In the genomic region with DNA sequence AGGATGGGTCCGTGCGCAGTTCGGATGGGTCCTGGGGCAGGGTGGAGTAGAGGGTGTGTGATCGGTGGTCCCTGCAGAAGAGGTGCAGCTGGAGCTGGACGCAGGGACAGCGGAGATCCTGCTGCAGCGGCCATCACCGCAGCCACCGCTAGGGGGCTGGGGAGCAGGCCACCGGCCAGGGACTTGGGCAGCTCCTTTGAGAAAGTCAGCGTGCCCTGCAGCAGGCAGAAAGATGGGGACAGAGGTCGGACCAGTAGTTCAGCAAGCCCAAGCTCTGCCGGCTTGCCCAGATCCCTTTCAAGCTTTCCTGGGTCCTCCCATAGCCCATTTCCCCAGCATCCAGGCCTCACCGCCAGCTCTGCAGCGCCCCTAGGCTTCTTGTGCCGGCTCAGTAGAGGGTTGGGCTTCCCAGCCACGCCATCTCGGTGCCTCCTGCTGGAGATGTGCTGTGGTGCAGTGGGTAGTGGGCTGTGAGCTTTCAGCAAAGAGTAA, we compare ENCODE assay signal across 9 mouse cellular contexts. TPM values are rescaled to one million over a fixed set of nuclear protein-coding genes. Genes with fewer than 3 reads are reported as not detected.
DNase-seq lines count a peak whose midpoint lies in the region; ATAC-seq and TF ChIP-seq lines count a peak whose summit lies in the region.
"Had no signal": no experiment of that assay in that cellular context is flagged by ENCODE, and none has a peak within 500 bp of the region (broad histone marks: within the 10 kb centered on the region; RNA-seq: fewer than 3 reads in every experiment).

No protein-coding gene starts in this region.

- no peaks in the 10 kb centered on the region for H3K36me3 ChIP-seq in thymus, adult 2 months (ENCODE audit: control insufficient read depth, insufficient read depth, low read length)
- peaks cover 24% of the 10 kb centered on the region for H3K36me3 ChIP-seq in intestine, embryonic 14.5 days (ENCODE audit: control insufficient read depth, insufficient read depth, low read length)
- peaks cover 21% of the 10 kb centered on the region for H3K36me3 ChIP-seq in midbrain, embryonic 16.5 days (ENCODE audit: control insufficient read depth, insufficient read depth, low read length)

- no peak for TF ChIP-seq POLR2A in thymus, adult 2 months (IDR thresholded peaks at IDR 0.05; ENCODE audit: control insufficient read depth, extremely low read depth, insufficient read depth, low read length, poor library complexity)

- no peaks in the 10 kb centered on the region for H3K9me3 ChIP-seq in intestine, embryonic 14.5 days (ENCODE audit: control insufficient read depth, low read length)
- no peaks in the 10 kb centered on the region for H3K9me3 ChIP-seq in midbrain, embryonic 16.5 days (replicated peaks; ENCODE audit: control insufficient read depth, low read length, poor library complexity, severe bottlenecking)
- H3K9me3 ChIP-seq: megakaryocyte, embryonic 14.5 days had no signal

- H3K27me3 ChIP-seq in thymus, adult 2 months (ENCODE audit: control insufficient read depth, insufficient read depth, low read length) = no peaks in the 10 kb centered on the region
- no peaks in the 10 kb centered on the region for H3K27me3 ChIP-seq in intestine, embryonic 14.5 days (replicated peaks; ENCODE audit: control insufficient read depth, insufficient read depth, low read length)
- H3K27me3 ChIP-seq in midbrain, embryonic 16.5 days (ENCODE audit: control insufficient read depth, insufficient read depth, low read depth, low read length) = no peaks in the 10 kb centered on the region
- H3K27me3 ChIP-seq: megakaryocyte, embryonic 14.5 days had no signal

- peak overlapping the region; percentile 10; the same call in 1 of the 2 replicates for H3K9ac ChIP-seq in intestine, embryonic 14.5 days (ENCODE audit: low read length)
- H3K9ac ChIP-seq in midbrain, embryonic 16.5 days (ENCODE audit: low read depth, low read length) = peak overlapping the region; percentile 41

- 86% methylated on average over 18 of the region's 18 CpGs for WGBS in thymus, adult 2 months
- 7% methylated on average over 18 of the region's 18 CpGs for WGBS in intestine, embryonic 14.5 days
- WGBS in midbrain, embryonic 16.5 days = 1% methylated on average over 18 of the region's 18 CpGs

- H3K4me3 ChIP-seq in thymus, adult 2 months (ENCODE audit: control insufficient read depth, insufficient read depth, low read length) = no peak overlapping the region
- H3K4me3 ChIP-seq in intestine, embryonic 14.5 days (ENCODE audit: low read depth, low read length) = peak overlapping the region; percentile 13; the same call in 1 of the 2 replicates
- peak overlapping the region; percentile 14 for H3K4me3 ChIP-seq in midbrain, embryonic 16.5 days (ENCODE audit: low read depth, low read length)
- H3K4me3 ChIP-seq: megakaryocyte, embryonic 14.5 days had no signal

- peak; percentile 33; the same call in 1 of the 2 replicates for TF ChIP-seq CTCF in thymus, adult 2 months (IDR thresholded peaks at IDR 0.05; ENCODE audit: borderline replicate concordance, control insufficient read depth, extremely low read depth, insufficient read depth, low read length, poor library complexity)

- DNase-seq in thymus, adult 2 months = no peak
- DNase-seq in thymus, postnatal 14 days = no peak
- peak; percentile 74 for DNase-seq in gastrocnemius, postnatal 25 days
- DNase-seq in intestine, embryonic 14.5 days (ENCODE audit: low spot score) = peak; percentile 91
- DNase-seq in liver = peak; percentile 74
- peak; percentile 74 to 86 for DNase-seq in urinary bladder, postnatal 4 days (ENCODE audit: low spot score in 2 of 2)

- peak; percentile 17; the same call in 1 of the 2 replicates for ATAC-seq in common myeloid progenitor, adult 5-6 weeks (replicated peaks; ENCODE audit: low read depth, poor library complexity, severe bottlenecking)
- ATAC-seq in intestine, embryonic 14.5 days (replicated peaks; ENCODE audit: low FRiP score, low TSS enrichment, low read depth) = peak; percentile 74
- ATAC-seq in midbrain, embryonic 16.5 days = peak; percentile 63

- no peaks in the 10 kb centered on the region for H3K4me1 ChIP-seq in thymus, adult 2 months (replicated peaks; ENCODE audit: control insufficient read depth, insufficient read depth, low read length)
- H3K4me1 ChIP-seq in intestine, embryonic 14.5 days (replicated peaks; ENCODE audit: control insufficient read depth, insufficient read depth, low read length) = peaks cover 12% of the 10 kb centered on the region
- H3K4me1 ChIP-seq in midbrain, embryonic 16.5 days (ENCODE audit: control insufficient read depth, insufficient read depth, low read length) = peaks cover 22% of the 10 kb centered on the region

- H3K4me2 ChIP-seq in intestine, embryonic 14.5 days (ENCODE audit: low read length) = peak overlapping the region; percentile 54
- H3K4me2 ChIP-seq in midbrain, embryonic 16.5 days (ENCODE audit: low read length) = peak overlapping the region; percentile 43

- H3K27ac ChIP-seq in thymus, adult 2 months (ENCODE audit: control insufficient read depth, insufficient read depth, low read length) = no peak overlapping the region
- no peak overlapping the region for H3K27ac ChIP-seq in intestine, embryonic 14.5 days (ENCODE audit: low read depth)
- H3K27ac ChIP-seq in midbrain, embryonic 16.5 days (ENCODE audit: low read length) = peak overlapping the region; percentile 11; the same call in 1 of the 2 replicates

RNA-seq across cellular contexts. Expression of a gene that starts 4.6 kb away (rescaled TPM):
- polyA plus RNA-seq in thymus, adult 2 months (2012; rRNA removed) = 0.28 and 0.45 TPM in 2 replicates
- total RNA-seq in common myeloid progenitor, adult 5-6 weeks (2017) = not detected in 2 replicates
- not detected for total RNA-seq in gastrocnemius, postnatal 25 days (2021)
- 0.11 and 0.34 TPM in 2 replicates for polyA plus RNA-seq in intestine, embryonic 14.5 days (2014; fragmentation: Nextera tagmentation; extraction: Ambion mirVana)
- 0.40 and 0.64 TPM in 2 replicates for polyA plus RNA-seq in midbrain, embryonic 16.5 days (2015; fragmentation: Nextera tagmentation; extraction: Ambion mirVana)

RNA-seq across cellular contexts. Expression of a gene that starts 24.8 kb away (rescaled TPM):
- polyA plus RNA-seq in thymus, adult 2 months (2012; rRNA removed) = 18.6 and 20.7 TPM in 2 replicates
- total RNA-seq in common myeloid progenitor, adult 5-6 weeks (2017) = 3.9 and 6.0 TPM in 2 replicates
- total RNA-seq in gastrocnemius, postnatal 25 days (2021) = 10 to 100 TPM; 17.0 to 77.5 TPM
- polyA plus RNA-seq in intestine, embryonic 14.5 days (2014; fragmentation: Nextera tagmentation; extraction: Ambion mirVana) = 7.2 and 7.5 TPM in 2 replicates
- 20.1 and 22.7 TPM in 2 replicates for polyA plus RNA-seq in midbrain, embryonic 16.5 days (2015; fragmentation: Nextera tagmentation; extraction: Ambion mirVana)

RNA-seq across cellular contexts. Expression of a gene that starts 42.5 kb away (rescaled TPM):
- 106 and 124 TPM in 2 replicates for polyA plus RNA-seq in thymus, adult 2 months (2012; rRNA removed)
- total RNA-seq in common myeloid progenitor, adult 5-6 weeks (2017) = 53.8 and 55.5 TPM in 2 replicates
- 10 to 100 TPM; 31.4 to 32.3 TPM for total RNA-seq in gastrocnemius, postnatal 25 days (2021)
- 266 and 283 TPM in 2 replicates for polyA plus RNA-seq in intestine, embryonic 14.5 days (2014; fragmentation: Nextera tagmentation; extraction: Ambion mirVana)
- 200 and 205 TPM in 2 replicates for polyA plus RNA-seq in midbrain, embryonic 16.5 days (2015; fragmentation: Nextera tagmentation; extraction: Ambion mirVana)

RNA-seq across cellular contexts. Expression of a gene that starts 51.5 kb away (rescaled TPM):
- 20.2 and 20.7 TPM in 2 replicates for polyA plus RNA-seq in thymus, adult 2 months (2012; rRNA removed)
- total RNA-seq in common myeloid progenitor, adult 5-6 weeks (2017) = 13.4 and 17.7 TPM in 2 replicates
- total RNA-seq in gastrocnemius, postnatal 25 days (2021) = 10 to 100 TPM in 1 of 2 experiments, 1 to 10 TPM in 1; 9.5 to 15.2 TPM
- 64.9 and 69.4 TPM in 2 replicates for polyA plus RNA-seq in intestine, embryonic 14.5 days (2014; fragmentation: Nextera tagmentation; extraction: Ambion mirVana)
- 5.8 and 7.4 TPM in 2 replicates for polyA plus RNA-seq in midbrain, embryonic 16.5 days (2015; fragmentation: Nextera tagmentation; extraction: Ambion mirVana)

RNA-seq across cellular contexts. Expression of a gene that starts 56.9 kb away (rescaled TPM):
- 4.9 and 7.3 TPM in 2 replicates for polyA plus RNA-seq in thymus, adult 2 months (2012; rRNA removed)
- total RNA-seq in common myeloid progenitor, adult 5-6 weeks (2017) = 121 and 135 TPM in 2 replicates
- not detected for total RNA-seq in gastrocnemius, postnatal 25 days (2021)
- 1.8 and 1.9 TPM in 2 replicates for polyA plus RNA-seq in intestine, embryonic 14.5 days (2014; fragmentation: Nextera tagmentation; extraction: Ambion mirVana)
- polyA plus RNA-seq in midbrain, embryonic 16.5 days (2015; fragmentation: Nextera tagmentation; extraction: Ambion mirVana) = 0.52 and 0.68 TPM in 2 replicates

Comparison
In these comparisons a context has a peak if more than half of its experiments do, and no peak if none do; other contexts are left out.
1. DNase-seq: peak in gastrocnemius, postnatal 25 days (single experiment), intestine, embryonic 14.5 days (single experiment), liver (single experiment) and urinary bladder, postnatal 4 days (2 of 2); none in thymus, adult 2 months (single experiment) and thymus, postnatal 14 days (single experiment).
2. ATAC-seq: peak in every context shown above with its lines; median percentile 74 in intestine, embryonic 14.5 days; 63 in midbrain, embryonic 16.5 days; 17 in common myeloid progenitor, adult 5-6 weeks.